Mouse (Mus musculus) MEL (cell line): ENCODE data around the gene Cpd. TPM values are rescaled to one million over a fixed set of nuclear protein-coding genes. Genes with fewer than 3 reads are reported as not detected.
A peak's percentile ranks its signal among the peaks of the same experiment; 100 is the strongest.

ENCODE experiments used
- DNase-seq: peaks from one replicate; pipeline ENCODE4 v3.0.0; 2011; ENCODE audit warnings: low read depth, low spot score
- H3K27ac ChIP-seq: 2 replicates; pipeline ENCODE4 v1.5.1; 2012; ENCODE audit warnings: low read depth, mild to moderate bottlenecking, control low read depth, low read length, moderate library complexity; ENCODE audit not compliant: control insufficient read depth
- H3K27me3 ChIP-seq, 2 experiments: fragments of 150-350 bp in 1 of 2; sonication (generic) in 1 of 2; 2 replicates each; pipeline ENCODE4 v1.6.1; 2012; ENCODE audit warnings: low read length in 2 of 2, mild to moderate bottlenecking in 2 of 2, improper control_type of control experiment in 1 of 2, moderate library complexity in 1 of 2; ENCODE audit not compliant: insufficient read depth in 2 of 2, control insufficient read depth in 1 of 2
- H3K36me3 ChIP-seq, 2 experiments: 2 replicates each; pipeline ENCODE4 v1.6.1; 2012 to 2014; ENCODE audit warnings: low read length in 2 of 2, improper control_type of control experiment in 1 of 2, inconsistent platforms in 1 of 2, mild to moderate bottlenecking in 1 of 2; ENCODE audit not compliant: insufficient read depth in 2 of 2, control insufficient read depth in 1 of 2
- H3K4me1 ChIP-seq, 2 experiments: fragments of 150-350 bp in 1 of 2; sonication (generic) in 1 of 2; 2 replicates each; pipeline ENCODE4 v1.6.1; 2012; ENCODE audit warnings: low read length in 2 of 2, improper control_type of control experiment in 1 of 2, mild to moderate bottlenecking in 1 of 2; ENCODE audit not compliant: insufficient read depth in 2 of 2, control insufficient read depth in 1 of 2
- H3K4me3 ChIP-seq, 2 experiments: fragments of 150-350 bp in 1 of 2; sonication (generic) in 1 of 2; 2 replicates each; pipeline ENCODE4 v1.5.1; 2012; ENCODE audit warnings: low read depth in 2 of 2, low read length in 2 of 2, mild to moderate bottlenecking in 2 of 2, moderate library complexity in 2 of 2, control low read depth in 1 of 2, improper control_type of control experiment in 1 of 2; ENCODE audit not compliant: control insufficient read depth in 1 of 2, insufficient read depth in 1 of 2
- H3K79me2 ChIP-seq: 2 replicates; pipeline ENCODE4 v1.6.1; 2012; ENCODE audit warnings: mild to moderate bottlenecking, low read length, moderate library complexity; ENCODE audit not compliant: control insufficient read depth, poor library complexity, insufficient read depth
- H3K9ac ChIP-seq: 2 replicates; pipeline ENCODE4 v1.6.1; 2012; ENCODE audit warnings: low read depth, mild to moderate bottlenecking, control low read depth, low read length, moderate library complexity; ENCODE audit not compliant: control insufficient read depth, poor library complexity, severe bottlenecking
- H3K9me3 ChIP-seq: fragments of 150-350 bp; sonication (generic); replicated peaks from 2 replicates; pipeline ENCODE4 v1.6.1; 2012; ENCODE audit warnings: mild to moderate bottlenecking, low read length, improper control_type of control experiment, moderate library complexity; ENCODE audit not compliant: insufficient read depth
- CHD1 ChIP-seq: IDR thresholded peaks from 2 replicates; pipeline ENCODE4 v1.6.1; 2012; ENCODE audit warnings: low read depth, mild to moderate bottlenecking, inconsistent platforms, low read length, improper control_type of control experiment
- CTCF ChIP-seq, 3 experiments: IDR thresholded peaks in 2 of 3; conservative IDR thresholded peaks in 1 of 3; 2 replicates each; pipeline ENCODE4 v1.5.1; 2011 to 2012; ENCODE audit warnings: low read length in 3 of 3, low read depth in 2 of 3, mild to moderate bottlenecking in 2 of 3, improper control_type of control experiment in 1 of 3, inconsistent platforms in 1 of 3, mixed read lengths in 1 of 3, moderate library complexity in 1 of 3; ENCODE audit not compliant: control insufficient read depth in 1 of 3, insufficient read depth in 1 of 3, poor library complexity in 1 of 3, severe bottlenecking in 1 of 3
- ELF1 ChIP-seq: IDR thresholded peaks from 2 replicates; pipeline ENCODE4 v1.6.1; 2014; ENCODE audit warnings: low read depth, mild to moderate bottlenecking, inconsistent platforms, low read length, improper control_type of control experiment, moderate library complexity
- EP300 ChIP-seq, 2 experiments: IDR thresholded peaks; 2 replicates each; pipeline ENCODE4 v1.6.1; 2011; ENCODE audit warnings: improper control_type of control experiment in 2 of 2, low read length in 2 of 2, low read depth in 1 of 2, mild to moderate bottlenecking in 1 of 2
- ETS1 ChIP-seq: IDR thresholded peaks from 2 replicates; pipeline ENCODE4 v1.6.1; 2012; ENCODE audit warnings: low read depth, mild to moderate bottlenecking, inconsistent platforms, low read length, improper control_type of control experiment, moderate library complexity
- GABPA ChIP-seq: IDR thresholded peaks from 2 replicates; pipeline ENCODE4 v1.6.1; 2012; ENCODE audit warnings: low read depth, mild to moderate bottlenecking, inconsistent platforms, low read length, improper control_type of control experiment, moderate library complexity
- GATA1 ChIP-seq: IDR thresholded peaks from 2 replicates; pipeline ENCODE4 v1.6.1; 2011; ENCODE audit warnings: low read depth, low read length, improper control_type of control experiment
- HCFC1 ChIP-seq: IDR thresholded peaks from 2 replicates; pipeline ENCODE4 v1.6.1; 2012; ENCODE audit warnings: low read depth, mild to moderate bottlenecking, inconsistent platforms, low read length, improper control_type of control experiment, moderate library complexity
- JUND ChIP-seq: IDR thresholded peaks from 2 replicates; pipeline ENCODE4 v1.6.1; 2011; ENCODE audit warnings: low read depth, mild to moderate bottlenecking, improper control_type of control experiment, low read length
- MAZ ChIP-seq: IDR thresholded peaks from 2 replicates; pipeline ENCODE4 v1.6.1; 2012; ENCODE audit warnings: low read depth, mild to moderate bottlenecking, inconsistent platforms, low read length, improper control_type of control experiment
- MYB ChIP-seq: IDR thresholded peaks from 2 replicates; pipeline ENCODE4 v1.6.1; 2011; ENCODE audit warnings: mild to moderate bottlenecking, low read depth, low read length, improper control_type of control experiment
- NELFE ChIP-seq: IDR thresholded peaks from 2 replicates; pipeline ENCODE4 v1.6.1; 2011; ENCODE audit warnings: low read depth, low read length, improper control_type of control experiment
- NRF1 ChIP-seq: IDR thresholded peaks from 2 replicates; pipeline ENCODE4 v1.6.1; 2014; ENCODE audit warnings: low read depth, mild to moderate bottlenecking, inconsistent platforms, low read length, improper control_type of control experiment, moderate library complexity; ENCODE audit not compliant: poor library complexity, insufficient read depth, severe bottlenecking
- RAD21 ChIP-seq: IDR thresholded peaks from 2 replicates; pipeline ENCODE4 v1.6.1; 2011; ENCODE audit warnings: mild to moderate bottlenecking, low read depth, low read length, improper control_type of control experiment
- SMC3 ChIP-seq: IDR thresholded peaks from 2 replicates; pipeline ENCODE4 v1.6.1; 2011; ENCODE audit warnings: low read depth, low read length, improper control_type of control experiment
- TBP ChIP-seq: IDR thresholded peaks from 2 replicates; pipeline ENCODE4 v1.8.0; 2011; ENCODE audit warnings: low read depth, low read length, improper control_type of control experiment
- UBTF ChIP-seq: IDR thresholded peaks from 2 replicates; pipeline ENCODE4 v1.6.1; 2012; ENCODE audit warnings: low read depth, mild to moderate bottlenecking, inconsistent platforms, low read length, improper control_type of control experiment, moderate library complexity, borderline replicate concordance; ENCODE audit not compliant: insufficient read depth
- USF2 ChIP-seq, 2 experiments: IDR thresholded peaks; 2 replicates each; pipeline ENCODE4 v1.6.1; 2011 to 2012; ENCODE audit warnings: improper control_type of control experiment in 2 of 2, low read length in 2 of 2, borderline replicate concordance in 1 of 2, inconsistent platforms in 1 of 2, low read depth in 1 of 2, mild to moderate bottlenecking in 1 of 2; ENCODE audit not compliant: insufficient read depth in 1 of 2
- ZKSCAN1 ChIP-seq: IDR thresholded peaks from 2 replicates; pipeline ENCODE4 v1.6.1; 2012; ENCODE audit warnings: low read depth, mild to moderate bottlenecking, inconsistent platforms, low read length, improper control_type of control experiment, moderate library complexity
- ZMIZ1 ChIP-seq: IDR thresholded peaks from 2 replicates; pipeline ENCODE4 v1.6.1; 2012; ENCODE audit warnings: low read depth, mild to moderate bottlenecking, inconsistent platforms, low read length, improper control_type of control experiment, moderate library complexity
- ZNF384 ChIP-seq: IDR thresholded peaks from 2 replicates; pipeline ENCODE4 v1.6.1; 2012; ENCODE audit warnings: low read depth, mild to moderate bottlenecking, inconsistent platforms, low read length, improper control_type of control experiment
- polyA plus RNA-seq, 2 experiments: library from polyadenylated mRNA; stranded (reverse) in 1 of 2; unstranded in 1 of 2; fragments of >175 nt in 1 of 2; fragments of >200 nt in 1 of 2; gene quantifications; 2 replicates each; pipeline versions ENCODE4 v1.2.1 to v1.2.4; 2012; ENCODE audit warnings: low replicate concordance in 2 of 2, low read depth in 1 of 2; ENCODE audit not compliant: insufficient read length in 2 of 2, insufficient read depth in 1 of 2, missing spikeins in 1 of 2
- total RNA-seq: library from RNA; depleted of rRNA; stranded (reverse); fragments of 300-350 nt; gene quantifications from 2 replicates; pipeline ENCODE4 v1.2.3, GENCODE M21; 2012

Gene Cpd
- total and polyA plus RNA-seq, 3 experiments, result 7.5 to 14.6 TPM; not detected in 1

DNA sequence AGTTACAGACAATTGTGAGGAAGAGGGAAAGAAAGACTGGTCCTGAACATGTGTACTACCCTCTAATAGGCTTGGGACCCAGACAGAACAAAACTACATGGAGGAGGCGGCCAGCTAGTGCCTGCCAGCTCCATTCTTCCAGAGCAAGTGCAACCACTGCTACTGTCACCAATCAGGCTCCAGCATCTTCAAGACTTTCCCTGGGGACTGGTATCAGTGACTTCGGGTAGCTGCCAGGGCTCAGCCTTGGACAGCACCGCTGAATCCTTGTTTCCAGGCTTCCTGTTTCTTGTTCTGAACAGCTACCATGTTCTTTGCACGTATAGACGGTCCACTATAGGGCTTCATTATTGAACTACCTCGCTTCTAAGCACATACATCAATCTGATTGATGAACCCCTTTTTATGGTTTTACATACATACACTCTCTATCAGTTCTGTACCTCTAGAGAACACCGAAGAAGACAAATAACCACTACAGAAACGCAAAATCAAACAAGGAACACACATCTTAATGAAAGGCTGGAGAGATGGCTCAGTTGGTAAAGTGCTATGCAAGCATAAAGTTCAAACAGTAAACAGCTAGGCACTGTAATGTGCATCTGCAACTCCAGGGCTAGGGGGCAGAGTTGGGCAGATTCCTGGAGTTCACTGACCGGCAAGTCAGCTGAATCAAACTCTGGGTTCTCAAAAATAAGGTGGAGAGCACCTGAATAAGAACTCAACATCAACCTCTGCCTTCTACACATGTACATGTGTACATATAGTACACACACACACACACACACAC, 35.9 kb downstream of the Cpd start:
- Histone ChIP-seq H3K27me3 (no peaks in the 10 kb centered on the region), H3K4me3 (no peak overlapping the region), H3K36me3 (no peaks in the 10 kb centered on the region; a peak in 1 of 4 replicates), H3K27ac (no peak overlapping the region), H3K4me1 (no peaks in the 10 kb centered on the region)
- DNase-seq, result no peak
- TF ChIP-seq CTCF (IDR thresholded peaks at IDR 0.05 in 2 of 3, conservative IDR thresholded peaks at IDR 0.05 in 1 of 3; ENCODE audit: control insufficient read depth in 1 of 3, insufficient read depth in 1 of 3, low read depth in 2 of 3, low read length in 3 of 3, poor library complexity in 1 of 3, severe bottlenecking in 1 of 3) (peak in 2 of 3 experiments; percentile 25 to 43; a peak in 3 of 6 replicates), ELF1 (no peak), SMC3 (peak; percentile 46), RAD21 (peak; percentile 13), ZMIZ1 (no peak), MAZ (no peak)
- TF ChIP-seq, all 39 proteins: peak for 3
- no peak overlapping the region for H3K9ac ChIP-seq
- H3K79me2 ChIP-seq, result no peaks in the 10 kb centered on the region
- H3K9me3 ChIP-seq, result no peaks in the 10 kb centered on the region

DNA sequence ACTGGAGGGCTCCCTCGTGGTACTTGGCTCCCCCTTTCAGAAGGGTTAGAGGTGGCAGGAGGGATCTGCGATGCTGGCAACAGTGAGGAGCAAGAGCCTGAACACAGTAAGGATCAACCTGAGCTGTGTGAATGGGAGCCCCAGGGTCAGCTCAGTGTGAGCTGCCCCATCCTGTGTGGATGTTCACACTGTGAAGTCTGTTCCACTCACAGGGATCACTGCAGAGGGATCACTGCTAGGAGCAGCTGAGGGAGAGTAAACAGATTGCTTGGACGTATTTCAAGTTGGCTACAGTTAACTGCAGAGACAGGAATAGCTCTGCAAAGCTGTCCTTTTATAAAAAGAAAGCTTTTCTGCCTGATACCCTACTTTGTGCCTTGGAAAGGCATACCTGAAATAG, 37.4 kb downstream of the Cpd start:
- no peak for DNase-seq
- H3K79me2 ChIP-seq, result no peaks in the 10 kb centered on the region
- H3K27me3 ChIP-seq, result no peaks in the 10 kb centered on the region
- H3K9ac ChIP-seq, result no peak overlapping the region
- no peak for TF ChIP-seq ZNF384
- no peak for TF ChIP-seq JUND
- no peak for TF ChIP-seq ETS1
- TF ChIP-seq CHD1, result no peak
- no peak for TF ChIP-seq ZKSCAN1
- TF ChIP-seq HCFC1, result no peak
- no peak for TF ChIP-seq USF2 (IDR thresholded peaks at IDR 0.05; ENCODE audit: borderline replicate concordance in 1 of 2, insufficient read depth in 1 of 2, low read depth in 1 of 2, low read length in 2 of 2)
- no peak for TF ChIP-seq GABPA
- no peak for TF ChIP-seq NELFE
- TF ChIP-seq EP300 (IDR thresholded peaks at IDR 0.05; ENCODE audit: low read depth in 1 of 2, low read length in 2 of 2), result no peak
- TF ChIP-seq NRF1, result no peak
- TF ChIP-seq TBP, result no peak
- no peak for TF ChIP-seq UBTF
- no peak for TF ChIP-seq MYB
- no peak for TF ChIP-seq ELF1
- TF ChIP-seq GATA1, result no peak
- H3K27ac ChIP-seq, result no peak overlapping the region
- no peak overlapping the region for H3K4me3 ChIP-seq
- H3K36me3 ChIP-seq, result no peaks in the 10 kb centered on the region; a peak in 2 of 4 replicates
- no peaks in the 10 kb centered on the region for H3K9me3 ChIP-seq
- no peaks in the 10 kb centered on the region for H3K4me1 ChIP-seq
